Mouse (Mus musculus) erythroblast, embryonic 14.5 days (primary cell): Measurements from ENCODE around the gene Tnxb. TPM values are rescaled to one million over a fixed set of nuclear protein-coding genes. Genes with fewer than 3 reads are reported as not detected.
"Not testable (repeated sequence)": the region's sequence is repeated elsewhere in the genome, so short reads cannot be mapped to it uniquely, and the experiment has no call there.

Source experiments
- H3K27me3 ChIP-seq: 2 replicates; pipeline ENCODE4 v1.6.1; 2012; ENCODE audit warnings: inconsistent platforms; ENCODE audit not compliant: control insufficient read depth
- H3K36me3 ChIP-seq: 2 replicates; pipeline ENCODE4 v1.6.1; 2012; ENCODE audit warnings: mild to moderate bottlenecking, inconsistent platforms; ENCODE audit not compliant: control insufficient read depth
- H3K4me1 ChIP-seq: 2 replicates; pipeline ENCODE4 v1.6.1; 2012; ENCODE audit warnings: inconsistent platforms; ENCODE audit not compliant: control insufficient read depth
- H3K4me3 ChIP-seq: replicated peaks from 2 replicates; pipeline ENCODE3; 2012; ENCODE audit warnings: moderate library complexity, mild to moderate bottlenecking, inconsistent platforms
- H3K9me3 ChIP-seq: 2 replicates; pipeline ENCODE4 v1.6.1; 2012; ENCODE audit warnings: low read length, inconsistent platforms, mixed read lengths; ENCODE audit not compliant: control insufficient read depth
- GATA1 ChIP-seq: IDR thresholded peaks from 2 replicates; pipeline ENCODE4 v1.6.1; 2012; ENCODE audit warnings: low read length, inconsistent platforms, mixed read lengths
- TAL1 ChIP-seq: IDR thresholded peaks from 3 replicates; pipeline ENCODE4 v1.6.1; 2012; ENCODE audit warnings: low read length, inconsistent platforms, mixed read lengths
- polyA plus RNA-seq: library from polyadenylated mRNA; stranded (reverse); fragments of >175 nt; gene quantifications from 2 replicates; pipeline ENCODE4 v1.2.3, GENCODE M21; 2012

Gene Tnxb
- polyA plus RNA-seq, 1 experiment, result not detected

DNA sequence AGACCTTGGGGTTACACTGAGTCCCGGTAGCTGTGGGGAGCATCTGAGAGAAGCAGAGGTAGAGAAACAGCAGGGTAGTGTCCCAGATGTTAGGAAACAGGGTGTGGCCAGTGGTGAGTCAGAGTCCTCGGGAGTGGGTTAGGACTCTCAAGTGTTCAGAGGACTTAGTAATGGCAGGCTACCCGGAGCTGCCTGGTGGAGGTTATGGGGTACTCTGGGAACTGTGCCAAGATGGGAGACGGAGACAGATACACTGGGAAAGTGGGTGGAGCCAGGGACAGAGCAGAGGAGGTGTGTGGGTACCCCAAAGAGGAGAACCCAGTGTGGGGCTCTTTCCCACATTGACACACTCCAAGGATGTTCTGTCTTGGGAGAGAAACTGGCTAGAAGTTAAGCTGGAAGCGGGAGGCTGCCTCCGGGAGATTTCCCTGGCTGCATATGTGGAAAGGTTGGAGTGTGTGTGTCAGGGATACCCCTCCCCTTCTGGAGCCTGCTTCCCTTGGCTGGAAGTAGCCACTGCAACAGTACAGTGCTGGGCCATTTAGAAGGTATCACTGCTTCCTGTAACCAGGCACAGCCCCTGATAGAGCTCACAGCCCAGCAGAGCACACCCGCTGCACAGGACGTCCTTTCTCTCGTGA, 14.0 kb downstream of the Tnxb start:
- H3K4me1 ChIP-seq, result no peaks in the 10 kb centered on the region
- H3K27me3 ChIP-seq, result peaks cover 14% of the 10 kb centered on the region
- TF ChIP-seq TAL1, result no peak
- no peak for TF ChIP-seq GATA1

DNA sequence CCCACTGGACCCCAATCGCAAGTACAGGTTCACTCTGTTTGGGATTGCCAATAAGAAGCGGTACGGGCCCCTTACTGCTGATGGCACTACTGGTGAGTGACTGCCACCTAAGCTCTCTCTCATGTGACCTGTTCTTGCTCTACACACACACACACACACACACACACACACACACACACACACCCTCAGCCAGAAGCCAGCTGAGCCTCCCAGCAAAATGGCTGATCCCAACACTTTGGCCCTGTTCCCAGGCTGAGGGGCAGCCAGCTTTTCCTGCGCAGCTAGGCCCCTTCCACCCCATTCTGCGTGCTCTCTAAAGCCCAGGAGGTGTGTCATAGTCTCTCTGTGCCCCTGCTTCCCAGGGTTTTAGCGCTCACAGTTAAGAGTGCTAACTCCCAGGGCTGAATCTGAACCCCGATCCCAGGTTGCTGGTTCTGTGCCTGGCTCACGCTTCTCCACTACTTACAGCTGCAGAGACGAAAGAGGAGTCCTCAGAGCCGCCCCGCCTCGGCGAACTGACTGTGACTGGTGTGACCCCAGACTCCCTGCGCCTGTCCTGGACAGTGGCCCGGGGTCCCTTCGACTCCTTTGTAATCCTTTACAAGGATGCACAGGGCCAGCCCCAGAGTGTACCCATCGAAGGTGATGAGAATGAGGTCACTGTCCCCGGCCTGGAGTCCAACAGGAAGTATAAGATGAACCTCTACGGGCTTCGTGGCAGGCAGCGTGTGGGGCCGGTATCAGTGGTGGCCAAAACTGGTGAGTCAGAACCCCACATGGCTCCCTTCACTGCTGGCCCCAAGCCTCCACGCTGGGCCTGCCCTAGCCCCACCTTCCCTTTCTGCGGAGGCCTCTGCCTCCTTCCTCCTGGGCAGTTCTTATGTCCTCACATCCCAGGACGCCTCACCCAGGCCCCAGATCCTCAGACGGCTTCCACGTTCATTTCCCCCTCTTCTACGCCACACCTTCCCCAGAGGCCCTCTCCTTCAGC, 15.1 kb downstream of the Tnxb start:
- peaks cover 8% of the 10 kb centered on the region for H3K27me3 ChIP-seq
- no peaks in the 10 kb centered on the region for H3K9me3 ChIP-seq
- H3K4me3 ChIP-seq, result no peak overlapping the region
- TF ChIP-seq GATA1 (no peak), TAL1 (no peak)
- H3K36me3 ChIP-seq, result no peaks in the 10 kb centered on the region
- H3K4me1 ChIP-seq, result no peaks in the 10 kb centered on the region

More for the DNA sequence above, 14.0 kb downstream of the Tnxb start:
- Histone ChIP-seq H3K4me3 (no peak overlapping the region), H3K36me3 (no peaks in the 10 kb centered on the region), H3K9me3 (no peaks in the 10 kb centered on the region)

DNA sequence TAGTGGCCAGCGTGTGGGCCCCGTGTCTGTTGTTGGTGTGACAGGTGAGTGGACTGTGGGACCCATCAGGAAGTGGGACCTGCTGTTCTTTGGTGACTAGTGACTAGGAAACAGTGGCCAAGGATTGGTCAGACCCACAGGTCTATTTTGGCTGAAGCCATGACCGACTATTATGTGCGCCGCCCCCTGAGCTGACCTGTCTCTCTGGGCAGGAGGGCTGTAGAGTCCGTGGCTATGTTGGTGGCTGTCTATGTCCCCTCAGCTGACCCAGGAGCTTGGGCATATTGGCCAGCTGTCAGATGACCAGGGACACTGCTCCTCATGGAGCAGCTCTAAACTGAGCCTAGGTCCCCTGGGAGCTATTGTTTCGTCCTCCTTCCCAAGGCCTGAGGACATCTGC, 18.6 kb downstream of the Tnxb start:
- Histone ChIP-seq H3K9me3 (no peaks in the 10 kb centered on the region), H3K4me1 (no peaks in the 10 kb centered on the region), H3K27me3 (no peaks in the 10 kb centered on the region), H3K4me3 (no peak overlapping the region), H3K36me3 (no peaks in the 10 kb centered on the region)
- TF ChIP-seq GATA1, result no peak
- no peak for TF ChIP-seq TAL1

DNA sequence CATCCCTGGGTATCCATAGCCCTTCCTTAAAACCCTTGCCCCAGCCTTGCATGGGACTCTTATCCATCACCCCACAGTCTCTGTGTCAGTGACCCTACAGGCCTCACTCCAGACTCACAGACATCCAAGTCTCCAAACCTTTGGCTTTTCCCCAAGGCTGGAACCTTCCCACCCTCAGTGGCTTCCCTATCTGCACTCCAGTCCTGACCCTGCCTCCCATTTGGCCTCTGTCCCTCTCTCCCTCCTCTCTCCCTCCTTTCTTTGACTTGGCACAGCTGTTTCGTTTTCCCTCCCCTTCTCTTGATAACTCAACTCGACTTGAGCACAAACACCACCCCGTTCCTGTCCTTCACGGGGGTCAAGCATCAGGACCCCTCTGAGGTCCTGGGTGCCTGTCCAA, 20.1 kb downstream of the Tnxb start:
- no peaks in the 10 kb centered on the region for H3K9me3 ChIP-seq
- TF ChIP-seq TAL1 (no peak), GATA1 (no peak)
- H3K4me3 ChIP-seq, result no peak overlapping the region
- H3K4me1 ChIP-seq, result no peaks in the 10 kb centered on the region
- H3K36me3 ChIP-seq, result no peaks in the 10 kb centered on the region
- H3K27me3 ChIP-seq, result no peaks in the 10 kb centered on the region

DNA sequence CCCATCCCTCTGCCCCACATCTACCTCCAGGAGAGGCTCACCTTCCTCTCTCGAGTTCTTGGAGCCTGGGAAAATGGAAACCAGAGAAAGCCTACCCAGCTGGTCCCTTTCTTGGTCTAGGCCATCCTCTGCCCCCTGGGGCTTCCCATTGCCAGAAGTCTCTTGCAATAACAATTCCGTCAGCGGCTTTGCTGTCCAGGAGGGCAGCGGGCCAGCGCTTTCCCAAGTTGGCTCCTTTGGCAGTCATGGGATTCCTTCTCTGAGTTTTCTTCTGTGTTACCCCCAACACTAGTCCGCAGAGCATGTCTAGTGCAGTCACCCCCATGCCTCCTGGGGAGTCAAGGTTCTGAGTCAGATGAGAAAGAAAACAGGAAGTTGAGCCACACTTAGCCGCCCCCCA, 22.6 kb downstream of the Tnxb start:
- Histone ChIP-seq H3K4me1 (no peaks in the 10 kb centered on the region), H3K36me3 (no peaks in the 10 kb centered on the region)

DNA sequence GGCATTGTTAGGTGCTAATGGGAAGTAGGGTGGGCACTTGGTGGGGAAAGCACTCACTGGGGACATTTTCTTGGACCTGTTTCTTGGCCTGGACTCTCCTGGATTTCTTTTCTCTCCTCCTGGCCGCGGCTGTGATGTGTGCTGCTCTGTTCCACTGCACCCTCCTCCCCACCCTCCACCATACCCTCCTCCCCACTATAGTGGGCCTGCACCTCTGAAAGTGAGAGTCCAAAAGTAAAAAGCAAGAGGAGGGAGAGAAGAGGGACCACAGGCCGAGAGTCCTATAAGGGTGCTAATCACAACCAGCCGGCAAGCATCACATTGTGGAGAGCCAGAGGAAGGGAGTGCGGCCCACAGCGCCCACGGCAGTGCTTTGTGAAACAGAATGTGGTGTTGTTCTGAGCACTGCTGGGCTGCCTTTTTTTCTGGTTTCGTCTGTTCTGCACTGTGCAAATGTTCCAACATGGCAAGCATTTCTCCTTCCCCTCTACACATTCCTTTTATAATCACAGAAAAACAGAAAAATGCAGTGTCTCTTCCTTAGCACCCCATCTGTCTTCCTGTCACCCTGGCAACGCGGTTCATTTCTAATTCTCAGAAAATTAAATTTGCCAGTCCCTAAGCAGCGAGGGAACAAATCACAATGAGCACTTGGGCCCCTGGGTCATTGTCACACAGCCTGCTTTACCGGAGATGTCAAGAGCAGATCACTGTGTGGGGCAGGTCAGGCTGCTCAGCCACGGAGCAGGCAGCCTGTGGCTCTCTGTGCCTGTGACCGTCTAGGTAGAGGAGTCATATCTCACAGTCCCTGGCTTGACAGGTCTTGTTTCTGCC, 29.5 kb downstream of the Tnxb start:
- no peaks in the 10 kb centered on the region for H3K27me3 ChIP-seq
- no peaks in the 10 kb centered on the region for H3K36me3 ChIP-seq
- H3K4me1 ChIP-seq, result no peaks in the 10 kb centered on the region
- H3K4me3 ChIP-seq, result no peak overlapping the region
- no peak for TF ChIP-seq TAL1
- TF ChIP-seq GATA1, result no peak
- no peaks in the 10 kb centered on the region for H3K9me3 ChIP-seq

More for the DNA sequence above, 22.6 kb downstream of the Tnxb start:
- Histone ChIP-seq H3K4me3 (no peak overlapping the region), H3K9me3 (no peaks in the 10 kb centered on the region), H3K27me3 (no peaks in the 10 kb centered on the region)
- TF ChIP-seq TAL1 (no peak), GATA1 (no peak)

DNA sequence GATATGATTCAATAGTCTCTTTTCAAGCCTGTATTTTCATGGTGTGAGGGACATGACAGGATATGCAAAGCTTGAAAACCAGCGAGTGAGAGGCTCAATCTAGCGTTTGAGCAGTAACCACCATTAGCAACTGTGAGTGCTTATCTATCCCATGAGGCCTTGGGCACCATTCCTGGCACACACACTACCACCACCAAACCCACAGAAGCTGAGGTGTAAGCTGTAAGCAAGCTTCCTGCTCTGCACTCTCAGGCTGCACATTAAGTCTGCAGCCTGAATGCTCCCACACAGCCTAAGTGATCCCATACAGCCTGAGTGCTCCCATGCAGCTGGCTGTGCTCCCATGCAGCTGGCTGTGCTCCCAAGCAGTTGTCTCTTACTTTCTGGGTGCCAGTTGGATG, 30.3 kb downstream of the Tnxb start:
- no peaks in the 10 kb centered on the region for H3K27me3 ChIP-seq
- no peak for TF ChIP-seq GATA1
- no peak overlapping the region for H3K4me3 ChIP-seq
- H3K36me3 ChIP-seq, result no peaks in the 10 kb centered on the region
- H3K4me1 ChIP-seq, result no peaks in the 10 kb centered on the region
- H3K9me3 ChIP-seq, result no peaks in the 10 kb centered on the region

DNA sequence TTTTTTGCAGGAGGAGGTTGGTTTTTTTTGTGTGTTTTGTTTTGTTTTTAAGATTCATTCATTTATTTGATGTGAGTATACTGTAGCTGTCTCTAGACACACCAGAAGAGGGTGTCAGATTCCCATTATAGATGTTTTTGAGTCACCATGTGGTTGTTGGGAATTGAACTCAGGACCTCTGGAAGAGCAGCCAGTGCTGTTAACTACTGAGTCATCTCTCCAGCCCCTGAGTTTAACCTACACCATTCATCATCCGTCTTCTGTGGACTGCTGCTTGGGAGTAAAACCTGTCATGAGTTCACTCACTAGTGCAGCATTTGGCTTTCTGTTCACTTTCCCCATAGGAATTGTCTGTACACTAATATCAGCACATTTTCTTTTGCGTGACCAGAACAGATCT, 36.1 kb downstream of the Tnxb start:
- H3K9me3 ChIP-seq, H3K4me3 ChIP-seq, H3K36me3 ChIP-seq, H3K4me1 ChIP-seq, H3K27me3 ChIP-seq: not testable (repeated sequence)

DNA sequence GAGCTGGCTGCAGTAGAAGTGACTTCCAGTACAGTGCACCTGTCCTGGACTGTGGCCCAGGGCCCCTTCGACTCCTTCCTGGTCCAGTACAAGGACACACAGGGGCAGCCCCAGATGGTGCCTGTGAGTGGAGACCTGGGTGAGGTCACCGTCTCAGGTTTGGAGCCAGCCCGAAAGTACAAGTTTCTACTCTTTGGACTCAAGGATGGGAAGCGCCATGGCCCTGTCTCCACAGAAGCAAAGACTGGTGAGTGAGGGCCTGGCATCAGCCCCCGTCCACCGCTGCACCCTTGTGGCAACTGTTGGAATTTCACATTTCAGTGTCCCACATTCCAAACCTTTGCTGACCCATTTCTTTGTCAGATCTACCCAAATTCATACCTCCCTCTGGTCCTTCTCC, 42.6 kb downstream of the Tnxb start:
- H3K4me3 ChIP-seq, result no peak overlapping the region
- no peak for TF ChIP-seq TAL1
- no peak for TF ChIP-seq GATA1
- H3K4me1 ChIP-seq, result no peaks in the 10 kb centered on the region
- no peaks in the 10 kb centered on the region for H3K27me3 ChIP-seq
- H3K36me3 ChIP-seq, result no peaks in the 10 kb centered on the region
- H3K9me3 ChIP-seq, result no peaks in the 10 kb centered on the region

DNA sequence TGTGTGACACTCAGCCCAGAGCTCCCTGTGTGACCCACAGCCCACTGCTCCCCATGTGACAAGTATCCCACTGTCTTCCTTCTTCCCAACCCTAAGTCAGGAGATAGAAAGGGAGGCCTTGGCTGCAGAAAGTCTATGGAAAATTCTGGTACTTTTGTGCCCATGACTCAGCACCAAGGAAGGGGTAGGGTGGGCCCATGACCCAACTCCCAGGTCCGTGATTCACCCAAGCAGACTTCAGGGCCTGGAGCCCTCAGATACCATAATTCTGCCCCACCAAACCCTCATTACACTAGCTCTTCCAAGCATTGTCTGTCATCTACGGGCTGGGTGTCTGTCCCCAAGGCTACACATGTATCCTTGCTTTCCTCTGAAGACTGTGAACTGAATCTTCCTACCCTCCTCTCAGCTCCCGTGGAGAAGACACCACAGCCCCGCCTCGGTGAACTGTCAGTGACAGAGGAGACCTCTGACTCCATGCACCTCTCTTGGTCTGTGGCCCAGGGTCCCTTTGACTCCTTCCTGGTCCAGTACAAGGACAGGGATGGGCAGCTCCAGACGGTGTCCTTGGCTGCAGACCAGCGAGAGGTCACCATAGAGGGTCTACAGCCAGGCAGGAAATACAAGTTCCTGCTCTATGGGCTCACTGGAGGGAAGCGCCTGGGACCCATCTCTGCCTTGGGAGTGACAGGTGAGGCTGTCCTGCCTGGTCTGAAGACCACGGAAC, 44.0 kb downstream of the Tnxb start:
- not testable (repeated sequence) for H3K27me3 ChIP-seq, H3K9me3 ChIP-seq, H3K36me3 ChIP-seq, H3K4me3 ChIP-seq, H3K4me1 ChIP-seq

DNA sequence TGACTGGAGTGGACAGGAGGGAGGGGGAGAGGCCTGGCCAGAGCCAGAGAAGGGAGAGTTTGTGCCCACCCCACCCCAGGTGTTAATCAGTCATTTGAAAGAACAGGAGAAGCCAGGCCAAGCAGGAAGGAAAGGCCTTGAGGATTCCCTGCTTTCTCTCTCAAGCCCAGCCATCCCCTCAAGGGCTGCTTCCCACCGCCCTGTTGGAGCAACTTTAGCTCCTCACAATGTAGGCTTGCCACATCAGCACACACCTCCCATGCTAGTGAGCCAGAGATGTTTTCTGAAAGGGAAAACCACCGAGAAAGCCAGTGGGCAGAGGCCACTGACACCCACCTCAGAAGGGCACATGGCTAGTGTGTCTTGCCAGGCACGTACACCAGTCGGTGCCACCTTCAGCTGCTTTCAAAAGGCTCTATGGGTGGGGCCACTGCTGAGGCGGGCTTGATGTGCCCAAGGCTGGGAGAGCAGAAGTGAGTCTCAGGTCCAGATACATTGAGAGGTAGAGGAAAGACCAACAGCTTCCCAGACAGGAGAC, 44.6 kb downstream of the Tnxb start:
- not testable (repeated sequence) for H3K27me3 ChIP-seq, H3K9me3 ChIP-seq, H3K4me3 ChIP-seq, H3K4me1 ChIP-seq, H3K36me3 ChIP-seq

DNA sequence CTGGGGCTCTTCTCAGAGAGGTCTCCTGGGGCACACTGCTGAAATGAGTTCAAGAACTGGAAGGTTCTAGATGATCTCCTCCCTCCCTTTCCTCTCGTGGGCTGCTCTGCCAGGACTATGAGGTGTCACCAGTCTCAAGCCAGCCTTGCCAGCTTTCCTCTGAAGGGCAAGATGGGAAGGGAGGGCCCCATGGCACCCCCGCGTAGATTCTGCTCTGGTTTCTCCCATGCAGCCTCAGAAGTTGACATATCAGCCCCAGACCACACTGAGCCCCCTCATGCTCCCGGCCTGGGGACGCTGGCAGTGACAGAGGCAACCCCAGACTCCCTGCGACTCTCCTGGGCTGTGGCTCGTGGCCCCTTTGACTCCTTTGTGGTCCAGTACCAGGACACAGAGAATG, 45.1 kb downstream of the Tnxb start:
- not testable (repeated sequence) for H3K9me3 ChIP-seq, H3K4me1 ChIP-seq, H3K36me3 ChIP-seq, H3K27me3 ChIP-seq, H3K4me3 ChIP-seq
